Mouse (Mus musculus) olfactory bulb, adult 2 months (tissue): Measurements from ENCODE around the gene Olfr639.

Experiments
- CTCF ChIP-seq: fragments of 200-500 bp; IDR thresholded peaks from 2 replicates; pipeline ENCODE4 v1.5.1; 2012; ENCODE audit warnings: low read depth, mild to moderate bottlenecking, low read length, moderate library complexity; ENCODE audit not compliant: insufficient read depth
- POLR2A ChIP-seq: fragments of 200-500 bp; IDR thresholded peaks from 2 replicates; pipeline ENCODE4 v1.6.1; 2012; ENCODE audit warnings: mild to moderate bottlenecking, low read depth, low read length, moderate library complexity; ENCODE audit not compliant: insufficient read depth

DNA sequence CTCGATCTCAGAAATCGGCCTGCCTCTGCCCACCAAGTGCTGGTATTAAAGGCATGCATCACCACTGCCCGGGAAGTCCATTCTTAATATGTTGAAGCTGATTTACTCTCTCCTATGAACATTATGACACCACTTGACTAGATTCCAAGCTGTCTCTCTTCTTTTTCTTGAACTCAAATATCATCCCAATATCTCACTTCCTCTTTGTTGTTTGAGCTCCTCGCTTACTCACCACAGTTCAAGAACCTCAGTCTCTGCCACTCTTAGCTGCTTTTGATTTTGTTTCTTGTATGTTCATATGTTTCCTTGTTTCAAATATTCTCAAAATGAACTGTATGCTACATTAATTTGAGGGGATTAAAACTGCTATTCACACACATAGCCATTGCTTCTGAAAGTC lies 33.6 kb upstream of the Olfr639 start:
- TF ChIP-seq CTCF: no peak
- no peak for TF ChIP-seq POLR2A
